Mouse (Mus musculus) CH12.LX (cell line): ENCODE data around the gene Mrps33.

Experiments
- CHD2 ChIP-seq: IDR thresholded peaks from 2 replicates; pipeline ENCODE4 v1.6.1; 2011; ENCODE audit warnings: low read length, improper control_type of control experiment
- CTCF ChIP-seq, 2 experiments: IDR thresholded peaks in 1 of 2; conservative IDR thresholded peaks in 1 of 2; 2 replicates each; pipeline ENCODE4 v1.5.1; 2011 to 2012; ENCODE audit warnings: low read depth in 2 of 2, low read length in 2 of 2, improper control_type of control experiment in 1 of 2, inconsistent platforms in 1 of 2, mild to moderate bottlenecking in 1 of 2, moderate library complexity in 1 of 2
- MAFK ChIP-seq: IDR thresholded peaks from 2 replicates; pipeline ENCODE4 v1.6.1; 2011; ENCODE audit warnings: low read length, improper control_type of control experiment; ENCODE audit not compliant: insufficient replicate concordance
- POLR2AphosphoS2 ChIP-seq: IDR thresholded peaks from 2 replicates; pipeline ENCODE4 v1.6.1; 2011; ENCODE audit warnings: low read depth, low read length, improper control_type of control experiment
- RAD21 ChIP-seq: IDR thresholded peaks from 2 replicates; pipeline ENCODE4 v1.6.1; 2011; ENCODE audit warnings: low read depth, mild to moderate bottlenecking, low read length, improper control_type of control experiment, moderate library complexity
- RCOR1 ChIP-seq: conservative IDR thresholded peaks from 2 replicates; pipeline ENCODE4 v1.6.1; 2012; ENCODE audit warnings: low read depth, mild to moderate bottlenecking, inconsistent platforms, low read length, improper control_type of control experiment
- SMC3 ChIP-seq: IDR thresholded peaks from 2 replicates; pipeline ENCODE4 v1.6.1; 2011; ENCODE audit warnings: low read depth, low read length, improper control_type of control experiment
- USF2 ChIP-seq: conservative IDR thresholded peaks from 2 replicates; pipeline ENCODE4 v1.6.1; 2011; ENCODE audit warnings: low read depth, low read length, improper control_type of control experiment
- ZMIZ1 ChIP-seq: IDR thresholded peaks from 2 replicates; pipeline ENCODE4 v1.6.1; 2012; ENCODE audit warnings: low read depth, mild to moderate bottlenecking, inconsistent platforms, low read length, improper control_type of control experiment

DNA sequence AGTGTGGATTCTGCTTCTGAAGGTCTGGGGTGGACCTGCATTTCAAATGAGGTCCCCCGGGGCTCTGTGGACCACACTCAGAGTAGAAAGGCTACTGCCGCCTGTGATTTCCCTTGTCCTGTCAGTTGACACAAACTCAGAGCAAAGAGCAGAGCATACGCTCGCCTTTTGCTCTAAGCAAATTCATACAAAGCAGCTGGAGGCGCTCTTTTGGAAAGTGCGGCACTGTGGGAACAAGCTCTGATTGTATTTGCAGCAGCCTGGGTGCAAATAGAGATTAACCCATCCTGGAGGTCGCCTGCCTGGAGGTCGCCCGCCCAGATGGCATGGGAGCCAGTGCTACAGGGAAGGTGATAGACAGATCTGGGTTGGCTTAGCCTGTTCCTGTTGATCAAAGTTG lies 23.0 kb downstream of the Mrps33 start:
- TF ChIP-seq CTCF (conservative IDR thresholded peaks at IDR 0.05 in 1 of 2, IDR thresholded peaks at IDR 0.05 in 1 of 2; ENCODE audit: low read depth in 2 of 2, low read length in 2 of 2) = no peak
- no peak for TF ChIP-seq MAFK
- no peak for TF ChIP-seq ZMIZ1
- TF ChIP-seq CHD2 = no peak
- no peak for TF ChIP-seq USF2
- TF ChIP-seq POLR2AphosphoS2 = no peak
- TF ChIP-seq RCOR1 = no peak
- TF ChIP-seq SMC3 = no peak
- no peak for TF ChIP-seq RAD21
